Mouse (Mus musculus): ENCODE results near the gene Mtmr14. TPM values are rescaled to one million over a fixed set of nuclear protein-coding genes. Genes with fewer than 3 reads are reported as not detected.
A peak's percentile ranks its signal among the peaks of the same experiment; 100 is the strongest.

Gene Mtmr14
- total RNA-seq, 2 experiments from 2014 or later: 21.8 to 26.6 TPM

GRCm38 (mm10) chr6:113308141-113308540, 70.5 kb downstream of the Mtmr14 start:
- ATAC-seq (replicated peaks; ENCODE audit: low FRiP score, low TSS enrichment, poor library complexity, severe bottlenecking): no peak

- ATAC-seq (replicated peaks; ENCODE audit: low FRiP score, low TSS enrichment, poor library complexity, severe bottlenecking): no peak
These were observed 78.3 kb downstream of the Mtmr14 start for GRCm38 (mm10) chr6:113315972-113316371.

GRCm38 (mm10) chr6:113326533-113327315, 89.1 kb downstream of the Mtmr14 start, which contains the start of gene Ogg1:
TSS of gene Ogg1 (plus strand) at chr6:113326972.
- ATAC-seq (replicated peaks; ENCODE audit: low FRiP score, low TSS enrichment, poor library complexity, severe bottlenecking): peak; percentile 96

- ATAC-seq (replicated peaks; ENCODE audit: low FRiP score, low TSS enrichment, poor library complexity, severe bottlenecking): no peak
These were observed 91.8 kb downstream of the Mtmr14 start for GRCm38 (mm10) chr6:113329396-113329795.

- ATAC-seq (replicated peaks; ENCODE audit: low FRiP score, low TSS enrichment, poor library complexity, severe bottlenecking): no peak
These were observed 92.9 kb downstream of the Mtmr14 start for GRCm38 (mm10) chr6:113330547-113330946.

Other genes starting within 250 kb of the Mtmr14 start
- 123 and 125 TPM in 2 replicates for gene Thumpd3, start 191.6 kb upstream of the Mtmr14 start, total RNA-seq (2014; fragmentation: Nextera tagmentation)
- gene Thumpd3, start 191.6 kb upstream of the Mtmr14 start, total RNA-seq (2017): 147 and 161 TPM in 2 replicates
- 136 and 143 TPM in 2 replicates for gene Setd5, start 160.5 kb upstream of the Mtmr14 start, total RNA-seq (2014; fragmentation: Nextera tagmentation)
- 79.1 and 80.2 TPM in 2 replicates for gene Setd5, start 160.5 kb upstream of the Mtmr14 start, total RNA-seq (2017)
- 0.69 TPM in 1 of 2 replicates, not detected in the other for gene Lhfpl4, start 42.5 kb upstream of the Mtmr14 start, total RNA-seq (2014; fragmentation: Nextera tagmentation)
- not detected in 2 replicates for gene Lhfpl4, start 42.5 kb upstream of the Mtmr14 start, total RNA-seq (2017)
- 0.74 and 0.99 TPM in 2 replicates for gene Cpne9, start 44.5 kb downstream of the Mtmr14 start, total RNA-seq (2014; fragmentation: Nextera tagmentation)
- gene Cpne9, start 44.5 kb downstream of the Mtmr14 start, total RNA-seq (2017): 0.42 TPM in 1 of 2 replicates, not detected in the other
- 45.0 and 53.5 TPM in 2 replicates for gene Brpf1, start 69.3 kb downstream of the Mtmr14 start, total RNA-seq (2014; fragmentation: Nextera tagmentation)
- 20.3 and 22.0 TPM in 2 replicates for gene Brpf1, start 69.3 kb downstream of the Mtmr14 start, total RNA-seq (2017)
- 9.9 and 23.7 TPM in 2 replicates for gene Ogg1, start 89.1 kb downstream of the Mtmr14 start, total RNA-seq (2014; fragmentation: Nextera tagmentation)
- gene Ogg1, start 89.1 kb downstream of the Mtmr14 start, total RNA-seq (2017): 3.8 and 9.4 TPM in 2 replicates
- gene Camk1, start 106.1 kb downstream of the Mtmr14 start, total RNA-seq (2014; fragmentation: Nextera tagmentation): 1.2 and 2.2 TPM in 2 replicates
- 2.9 and 17.8 TPM in 2 replicates for gene Camk1, start 106.1 kb downstream of the Mtmr14 start, total RNA-seq (2017)
- gene Tada3, start 140.0 kb downstream of the Mtmr14 start, total RNA-seq (2014; fragmentation: Nextera tagmentation): 23.5 and 40.8 TPM in 2 replicates
- 19.8 and 20.3 TPM in 2 replicates for gene Tada3, start 140.0 kb downstream of the Mtmr14 start, total RNA-seq (2017)
- gene Arpc4, start 140.3 kb downstream of the Mtmr14 start, total RNA-seq (2014; fragmentation: Nextera tagmentation): 128 and 162 TPM in 2 replicates
- 137 and 152 TPM in 2 replicates for gene Arpc4, start 140.3 kb downstream of the Mtmr14 start, total RNA-seq (2017)
- 2.1 and 7.9 TPM in 2 replicates for gene Ttll3, start 151.4 kb downstream of the Mtmr14 start, total RNA-seq (2014; fragmentation: Nextera tagmentation)
- 0.50 and 0.80 TPM in 2 replicates for gene Ttll3, start 151.4 kb downstream of the Mtmr14 start, total RNA-seq (2017)
- gene Rpusd3, start 181.5 kb downstream of the Mtmr14 start, total RNA-seq (2014; fragmentation: Nextera tagmentation): 13.5 and 14.5 TPM in 2 replicates
- gene Rpusd3, start 181.5 kb downstream of the Mtmr14 start, total RNA-seq (2017): 16.8 and 25.1 TPM in 2 replicates
- not detected in 2 replicates for gene Cidec, start 197.9 kb downstream of the Mtmr14 start, total RNA-seq (2014; fragmentation: Nextera tagmentation)
- gene Cidec, start 197.9 kb downstream of the Mtmr14 start, total RNA-seq (2017): not detected in 2 replicates
- gene Jagn1, start 204.7 kb downstream of the Mtmr14 start, total RNA-seq (2014; fragmentation: Nextera tagmentation): 44.8 and 53.4 TPM in 2 replicates
- 29.4 and 50.3 TPM in 2 replicates for gene Jagn1, start 204.7 kb downstream of the Mtmr14 start, total RNA-seq (2017)
- 0.45 TPM in 1 of 2 replicates, not detected in the other for gene Il17re, start 220.6 kb downstream of the Mtmr14 start, total RNA-seq (2014; fragmentation: Nextera tagmentation)
- gene Il17re, start 220.6 kb downstream of the Mtmr14 start, total RNA-seq (2017): not detected in 2 replicates
- not detected in 2 replicates for gene Il17rc, start 233.6 kb downstream of the Mtmr14 start, total RNA-seq (2014; fragmentation: Nextera tagmentation)
- not detected in 2 replicates for gene Il17rc, start 233.6 kb downstream of the Mtmr14 start, total RNA-seq (2017)
- 8.0 and 8.8 TPM in 2 replicates for gene Creld1, start 245.5 kb downstream of the Mtmr14 start, total RNA-seq (2014; fragmentation: Nextera tagmentation)
- gene Creld1, start 245.5 kb downstream of the Mtmr14 start, total RNA-seq (2017): 1.6 and 6.1 TPM in 2 replicates

Measured in megakaryocyte-erythroid progenitor cell, adult 5-6 weeks (primary cell).